Mouse (Mus musculus) retina, postnatal 7 days (tissue): Measurements from ENCODE around the gene Olfr1434.
"Not testable (repeated sequence)": the region's sequence is repeated elsewhere in the genome, so short reads cannot be mapped to it uniquely, and the experiment has no call there.

ENCODE experiments used
- DNase-seq: peaks from one replicate; pipeline ENCODE4 v3.0.0-alpha.2; 2012; ENCODE audit warnings: low read depth, low spot score

Gene Olfr1434

DNA sequence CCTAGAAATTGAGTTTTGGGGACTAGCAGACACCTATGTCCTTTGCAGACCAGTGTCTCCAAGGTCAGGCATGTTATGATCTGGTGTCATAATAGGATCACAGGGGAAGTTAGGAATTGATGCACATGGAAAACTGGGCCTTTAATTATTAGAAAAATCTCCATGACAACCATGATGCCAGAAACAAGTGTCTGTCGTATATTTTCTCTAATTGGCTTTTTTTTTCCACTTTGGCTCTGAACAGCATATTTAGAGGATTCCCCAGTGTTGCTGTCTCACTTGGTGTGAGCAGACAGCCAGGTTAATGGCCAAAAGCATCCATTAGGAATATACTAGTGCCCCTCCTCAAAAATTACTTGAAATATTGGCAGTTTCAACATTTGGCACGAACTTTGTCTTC, at the start of gene Olfr1434:
TSS of gene Olfr1434 (plus strand) at position 301 of the 400 bp plus-strand sequence.
- no peak for DNase-seq

DNA sequence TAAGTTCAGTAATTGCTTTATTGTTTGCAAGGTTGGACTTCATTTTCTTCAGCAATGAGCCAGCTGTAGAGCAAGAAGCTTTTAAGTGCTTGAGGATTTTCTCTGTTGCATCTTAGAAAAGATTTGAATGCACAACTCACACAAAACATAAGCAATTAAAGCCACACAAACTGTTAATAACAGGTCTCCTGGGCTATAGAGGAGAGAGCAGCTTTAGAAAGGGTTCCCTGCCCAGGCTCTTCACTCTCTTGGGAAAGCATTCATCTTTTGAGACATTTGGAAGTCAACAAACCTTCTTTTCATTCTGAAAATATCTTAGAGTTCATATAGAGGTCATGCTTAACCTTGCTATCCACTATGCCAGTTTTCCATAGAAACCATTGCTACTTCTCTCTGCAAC, 47.2 kb upstream of the Olfr1434 start, which contains the start of gene Olfr1432:
TSS of gene Olfr1432 (minus strand) at position 101 of the 400 bp plus-strand sequence.
- not testable (repeated sequence) for DNase-seq

DNA sequence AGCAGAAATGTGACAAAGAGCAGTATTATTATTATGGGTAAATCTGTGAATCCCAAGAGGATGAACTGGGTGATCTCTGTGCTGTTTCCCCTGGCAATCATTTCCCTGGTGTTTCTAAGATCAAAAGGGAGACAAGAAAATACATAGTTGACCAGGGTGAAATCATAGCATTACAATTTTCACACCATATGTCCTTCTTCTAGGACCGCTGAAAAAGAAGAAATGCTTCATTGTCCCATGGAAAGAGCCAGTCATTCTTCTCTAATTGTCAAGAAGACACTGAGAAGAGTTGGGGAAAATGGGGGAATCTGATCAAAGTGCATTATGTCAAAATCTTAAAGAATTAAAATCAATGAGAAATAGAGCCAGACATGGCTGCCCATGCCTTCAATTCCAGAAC, 38.1 kb upstream of the Olfr1434 start, which contains the start of gene Olfr262:
TSS of gene Olfr262 (minus strand) at position 101 of the 400 bp plus-strand sequence.
- DNase-seq, result no peak

DNA sequence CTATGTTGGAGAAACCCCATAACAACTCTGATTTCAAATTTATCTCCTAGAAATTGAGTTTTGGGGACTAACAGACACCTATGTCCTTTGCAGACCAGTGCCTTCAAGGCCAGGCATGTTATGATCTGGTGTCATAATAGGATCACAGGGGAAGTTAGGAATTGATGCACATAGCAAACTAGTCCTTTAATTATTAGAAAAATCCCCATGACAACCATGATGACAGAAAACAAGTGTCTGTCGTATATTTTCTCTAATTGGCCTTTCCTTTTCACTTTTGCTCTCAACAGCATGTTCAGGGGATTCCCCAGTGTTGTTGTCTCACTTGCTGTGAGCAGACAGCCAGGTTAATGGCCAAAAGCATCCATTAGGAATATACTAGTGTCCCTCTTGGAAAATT, 18.9 kb upstream of the Olfr1434 start, which contains the start of gene Olfr235:
TSS of gene Olfr235 (plus strand) at position 301 of the 400 bp plus-strand sequence.
- DNase-seq, result no peak

DNA sequence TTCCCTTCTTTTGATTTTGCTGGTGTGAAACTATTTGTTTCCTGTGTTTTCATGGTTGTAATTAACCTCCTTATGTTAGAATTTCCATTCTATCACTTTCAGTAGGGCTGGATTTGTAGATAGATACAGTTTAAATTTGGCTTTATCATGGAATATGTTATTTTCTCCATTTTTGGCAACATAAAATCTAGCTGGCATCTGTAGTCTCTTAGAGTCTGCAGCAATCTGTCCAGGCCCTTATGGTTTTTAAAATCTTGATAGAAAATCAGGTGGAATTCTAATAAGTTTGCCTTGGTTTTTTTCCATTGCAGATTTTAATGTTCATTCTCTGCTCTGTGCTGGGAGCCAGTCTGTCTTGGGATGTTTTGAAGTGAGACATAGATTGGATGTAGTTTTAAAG, 13.3 kb downstream of the Olfr1434 start:
- DNase-seq, result no peak

DNA sequence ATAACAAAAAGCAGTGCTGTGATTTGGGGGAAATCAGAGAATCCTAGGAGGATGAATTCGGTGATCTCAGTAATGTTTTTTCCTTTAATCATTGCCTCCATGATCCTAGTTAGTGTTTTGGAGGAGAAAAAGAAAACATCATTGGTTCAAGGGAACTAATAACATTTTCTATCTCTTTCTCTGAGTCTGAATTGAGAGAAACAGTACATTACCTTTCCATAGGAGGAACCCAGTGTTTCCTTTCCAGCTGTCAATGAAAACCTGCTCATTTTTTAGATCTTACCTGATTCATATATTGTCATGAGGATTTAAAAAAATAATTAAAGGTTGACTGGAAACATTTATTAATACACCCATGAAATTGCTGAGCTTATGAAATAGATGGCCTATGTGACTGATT, 19.4 kb downstream of the Olfr1434 start, which contains the start of gene Olfr1436:
TSS of gene Olfr1436 (minus strand) at position 101 of the 400 bp plus-strand sequence.
- DNase-seq, result not testable (repeated sequence)

DNA sequence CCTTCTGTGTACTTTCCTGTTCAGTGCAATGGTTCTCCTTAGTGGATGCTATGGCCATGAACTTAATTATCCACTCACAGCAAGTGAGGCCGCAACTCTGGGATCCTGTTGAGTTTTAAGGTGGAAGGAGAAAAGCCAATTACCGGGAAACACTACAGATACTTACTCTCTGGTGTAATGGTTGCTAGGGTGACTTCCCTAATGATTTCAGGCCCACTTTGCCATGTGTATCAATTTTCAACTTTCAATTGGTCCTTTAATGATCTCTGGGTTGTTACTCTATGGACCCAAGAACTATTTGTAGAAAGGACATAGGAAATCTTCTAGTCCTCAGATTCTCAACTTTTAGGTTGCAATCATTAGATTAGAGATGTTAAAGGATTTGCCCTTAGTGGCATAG, 45.3 kb downstream of the Olfr1434 start, which contains the start of gene Olfr1437:
TSS of gene Olfr1437 (minus strand) at position 101 of the 400 bp plus-strand sequence.
- DNase-seq, result no peak
